Mouse (Mus musculus) hindbrain, embryonic 12.5 days (tissue): ENCODE measurements around the gene Vmn2r96. TPM values are rescaled to one million over a fixed set of nuclear protein-coding genes. Genes with fewer than 3 reads are reported as not detected.
"Not testable (repeated sequence)": the region's sequence is repeated elsewhere in the genome, so short reads cannot be mapped to it uniquely, and the experiment has no call there.

ENCODE experiments used
- ATAC-seq: fragments of 200-750 bp; cut with Nextera tagmentation; 2 replicates; pipeline ENCODE4 v1.8.0; 2017; ENCODE audit warnings: moderate TSS enrichment; ENCODE audit not compliant: low FRiP score
- H3K27ac ChIP-seq: fragments of 300-500 bp; sonication (generic); 2 replicates; pipeline ENCODE4 v1.5.1; 2016; ENCODE audit warnings: mild to moderate bottlenecking
- H3K27me3 ChIP-seq: fragments of 300-500 bp; sonication (generic); 2 replicates; pipeline ENCODE4 v1.6.1; 2016; ENCODE audit warnings: mild to moderate bottlenecking
- H3K36me3 ChIP-seq: fragments of 300-500 bp; sonication (generic); 2 replicates; pipeline ENCODE4 v1.6.1; 2016; ENCODE audit warnings: mild to moderate bottlenecking
- H3K4me1 ChIP-seq: fragments of 300-500 bp; sonication (generic); 2 replicates; pipeline ENCODE4 v1.6.1; 2016
- H3K4me2 ChIP-seq: fragments of 300-500 bp; sonication (generic); replicated peaks from 2 replicates; pipeline ENCODE4 v1.6.1; 2016; ENCODE audit warnings: mild to moderate bottlenecking
- H3K4me3 ChIP-seq: fragments of 300-500 bp; sonication (generic); 2 replicates; pipeline ENCODE4 v1.5.1; 2016; ENCODE audit warnings: mild to moderate bottlenecking
- H3K9ac ChIP-seq: fragments of 300-500 bp; sonication (generic); 2 replicates; pipeline ENCODE4 v1.6.1; 2016; ENCODE audit warnings: mild to moderate bottlenecking, moderate library complexity
- H3K9me3 ChIP-seq: fragments of 300-500 bp; sonication (generic); replicated peaks from 2 replicates; pipeline ENCODE4 v1.6.1; 2016; ENCODE audit warnings: mild to moderate bottlenecking
- WGBS: fragments of 180-500 bp; shearing (Covaris S2); methylation state at CpG from one replicate; pipeline ENCODE4 v1.1.7; 2016; 5-methylcytosine and 5-hydroxymethylcytosine counted together
- polyA plus RNA-seq: library from polyadenylated mRNA; unstranded; fragments of >200 nt; fragmentation: Nextera tagmentation; extraction: Ambion mirVana; gene quantifications from 2 replicates; pipeline ENCODE4 v1.2.1, GENCODE M21; 2016

Gene Vmn2r96
- polyA plus RNA-seq: not detected in 2 replicates

- not testable (repeated sequence) for H3K4me1 ChIP-seq, ATAC-seq, H3K27ac ChIP-seq, H3K4me2 ChIP-seq, H3K9ac ChIP-seq, H3K4me3 ChIP-seq, H3K9me3 ChIP-seq, H3K27me3 ChIP-seq, H3K36me3 ChIP-seq
- WGBS: 85% methylated on average over 1 of the region's 1 CpGs
These were observed at the start of gene Vmn2r96 for GRCm38 (mm10) chr17:18572851-18573250. TSS of gene Vmn2r96 (plus strand) at chr17:18573151.

GRCm38 (mm10) chr17:18523371-18523770 lies 49.6 kb upstream of the Vmn2r96 start:
- H3K4me1 ChIP-seq: no peaks in the 10 kb centered on the region
- H3K9me3 ChIP-seq: peaks cover 45% of the 10 kb centered on the region
- H3K9ac ChIP-seq: no peak overlapping the region
- no peaks in the 10 kb centered on the region for H3K36me3 ChIP-seq
- no peak overlapping the region for H3K4me3 ChIP-seq
- no peak overlapping the region for H3K4me2 ChIP-seq
- ATAC-seq: no peak
- H3K27ac ChIP-seq: no peak overlapping the region
- no peaks in the 10 kb centered on the region for H3K27me3 ChIP-seq

- no peaks in the 10 kb centered on the region for H3K4me1 ChIP-seq
- H3K9ac ChIP-seq: no peak overlapping the region
- no peaks in the 10 kb centered on the region for H3K36me3 ChIP-seq
- ATAC-seq: no peak
- H3K4me2 ChIP-seq: no peak overlapping the region
- WGBS: 92% methylated on average over 1 of the region's 1 CpGs
- H3K27me3 ChIP-seq: no peaks in the 10 kb centered on the region
- H3K9me3 ChIP-seq: peaks cover 39% of the 10 kb centered on the region
- H3K27ac ChIP-seq: no peak overlapping the region
- H3K4me3 ChIP-seq: no peak overlapping the region
These were observed 49.0 kb upstream of the Vmn2r96 start for GRCm38 (mm10) chr17:18523991-18524390.

- H3K4me2 ChIP-seq, H3K27ac ChIP-seq, ATAC-seq, H3K27me3 ChIP-seq, H3K9ac ChIP-seq, H3K36me3 ChIP-seq, H3K4me1 ChIP-seq, H3K4me3 ChIP-seq: not testable (repeated sequence)
- WGBS: 92% methylated on average over 31 of the region's 31 CpGs
- H3K9me3 ChIP-seq: peaks cover 60% of the 10 kb centered on the region
These were observed 14.5 kb upstream of the Vmn2r96 start for GRCm38 (mm10) chr17:18558212-18559158.

GRCm38 (mm10) chr17:18566186-18566585 lies 6.8 kb upstream of the Vmn2r96 start:
- ATAC-seq, H3K9ac ChIP-seq, H3K4me3 ChIP-seq, H3K27ac ChIP-seq, H3K4me1 ChIP-seq, H3K27me3 ChIP-seq, H3K36me3 ChIP-seq, H3K4me2 ChIP-seq: not testable (repeated sequence)
- peaks cover 43% of the 10 kb centered on the region for H3K9me3 ChIP-seq
- WGBS: 94% methylated on average over 17 of the region's 17 CpGs

GRCm38 (mm10) chr17:18615151-18615550 lies 42.2 kb downstream of the Vmn2r96 start:
- H3K9ac ChIP-seq, H3K27me3 ChIP-seq, H3K27ac ChIP-seq, ATAC-seq, H3K4me1 ChIP-seq, H3K36me3 ChIP-seq, H3K4me3 ChIP-seq, H3K4me2 ChIP-seq: not testable (repeated sequence)
- peaks cover 25% of the 10 kb centered on the region for H3K9me3 ChIP-seq
- WGBS: 92% methylated on average over 6 of the region's 6 CpGs

GRCm38 (mm10) chr17:18626532-18626931 lies 53.6 kb downstream of the Vmn2r96 start:
- H3K4me1 ChIP-seq: no peaks in the 10 kb centered on the region
- H3K9ac ChIP-seq: no peak overlapping the region
- H3K4me3 ChIP-seq: no peak overlapping the region
- H3K9me3 ChIP-seq: peaks cover 13% of the 10 kb centered on the region; the same call in 1 of the 2 replicates
- no peaks in the 10 kb centered on the region for H3K36me3 ChIP-seq
- H3K4me2 ChIP-seq: no peak overlapping the region
- H3K27ac ChIP-seq: no peak overlapping the region
- ATAC-seq: no peak
- H3K27me3 ChIP-seq: no peaks in the 10 kb centered on the region

Other genes with a start within 250 kb of the Vmn2r96 start
- not detected in 2 replicates for gene Vmn2r95, start 149.1 kb upstream of the Vmn2r96 start, polyA plus RNA-seq